Mouse (Mus musculus): ENCODE measurements around the gene Stag1.

GRCm38 (mm10) chr9:100582883-100583575 lies 14.6 kb upstream of the Stag1 start:
- no peak for TF ChIP-seq CTCF (IDR thresholded peaks at IDR 0.05; ENCODE audit: insufficient read depth, low read depth, low read length)
- TF ChIP-seq POLR2A (IDR thresholded peaks at IDR 0.05; ENCODE audit: insufficient read depth, low read depth, low read length): no peak

Data from olfactory bulb, adult 2 months (tissue).